Mouse (Mus musculus): ENCODE results near the gene Pcdh11x. TPM values are rescaled to one million over a fixed set of nuclear protein-coding genes. Genes with fewer than 3 reads are reported as not detected.
"Not testable (repeated sequence)": the region's sequence is repeated elsewhere in the genome, so short reads cannot be mapped to it uniquely, and the experiment has no call there.

Pcdh11x gene
- not detected in 2 replicates for polyA plus RNA-seq (2012; rRNA removed)

DNA sequence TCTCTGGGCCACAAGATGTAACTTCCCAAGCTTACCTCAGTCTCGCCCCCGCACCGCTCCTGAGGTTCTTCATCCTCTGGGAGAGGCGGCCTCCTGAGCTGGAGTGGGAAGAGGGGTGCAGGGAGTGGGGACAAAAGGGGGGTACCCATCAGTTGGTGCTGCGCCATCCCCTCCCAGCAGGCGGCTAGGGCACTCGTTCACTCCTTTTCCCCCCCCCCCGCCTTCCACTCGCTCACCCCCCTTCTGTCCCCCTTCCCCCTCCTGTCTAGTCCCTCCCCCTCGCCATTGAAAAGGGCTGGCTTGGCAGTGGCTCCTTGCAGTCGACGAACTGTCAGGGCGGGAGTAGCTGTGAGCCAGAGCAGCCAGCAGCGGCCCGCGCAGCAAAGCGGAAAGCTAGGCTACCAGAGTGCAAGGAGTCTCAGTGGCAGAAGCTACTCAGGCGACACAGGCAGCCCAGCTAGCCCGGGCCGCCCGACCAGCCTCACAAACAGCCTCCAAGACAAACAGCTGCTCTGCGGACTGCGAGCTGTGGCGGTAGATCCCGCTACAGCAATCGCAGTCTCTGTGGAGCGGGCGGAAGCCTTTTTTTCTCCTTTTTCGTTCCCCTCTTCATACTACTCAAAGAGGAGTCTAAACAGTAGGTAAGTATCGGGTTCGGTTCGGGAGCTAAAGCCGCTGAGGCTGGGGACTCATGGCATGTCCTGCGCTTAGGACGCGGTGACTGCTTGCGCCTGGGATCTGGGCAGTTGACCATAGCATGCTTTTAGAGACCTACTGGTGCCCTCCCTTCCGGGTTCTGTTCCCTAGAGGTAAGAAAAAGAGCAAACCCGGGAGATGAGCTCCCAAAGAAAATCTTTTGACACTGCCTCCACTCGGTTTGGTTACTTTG is at the start of gene Pcdh11x:
Gene Pcdh11x, plus strand, starts transcription at position 249 of the 889 bp plus-strand sequence.
- 12% methylated on average over 37 of the region's 40 CpGs for WGBS
- no peak for DNase-seq (ENCODE audit: low read depth, low spot score)

DNA sequence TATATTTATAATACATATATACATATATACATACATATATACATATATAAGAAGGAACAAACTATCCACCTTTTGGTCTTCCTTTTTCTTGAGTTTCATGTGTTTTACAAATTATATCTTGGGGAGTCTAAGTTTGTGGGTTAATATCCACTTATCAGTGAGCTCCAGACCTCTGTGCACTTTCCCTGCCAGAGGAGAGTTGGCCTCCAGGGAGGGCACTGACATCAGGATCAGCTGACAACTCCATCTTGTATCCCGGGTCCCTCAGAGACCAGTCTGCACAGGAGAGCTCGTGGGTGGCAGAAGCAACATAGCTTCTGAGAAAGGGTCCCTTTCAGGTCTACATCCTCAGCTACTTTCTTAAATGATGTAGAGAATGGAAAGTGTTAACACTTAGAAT is 30.0 kb upstream of the Pcdh11x start:
- DNase-seq (ENCODE audit: low read depth, low spot score), result no peak
- WGBS, result 68% methylated on average over 2 of the region's 2 CpGs

DNA sequence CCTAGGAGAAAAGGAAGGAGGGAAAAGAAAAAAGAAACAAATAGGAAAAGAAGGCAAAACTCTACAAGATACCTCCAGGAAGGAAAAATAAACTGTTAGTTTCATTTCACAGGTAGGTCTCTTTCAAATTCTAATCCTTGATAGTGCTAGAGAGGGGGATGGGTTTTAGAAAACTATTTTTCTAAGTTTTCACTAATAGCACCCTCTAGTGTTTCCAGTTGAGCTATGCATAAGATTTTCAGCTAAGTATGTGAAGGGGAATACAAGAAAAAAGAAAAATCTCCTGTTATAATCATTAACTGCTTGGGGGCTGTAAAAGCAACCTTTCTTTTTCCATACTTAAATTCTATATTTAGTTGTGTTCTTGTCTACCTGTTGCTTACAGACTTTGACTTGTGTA is 4.5 kb upstream of the Pcdh11x start:
- DNase-seq (ENCODE audit: low read depth, low spot score), result no peak

DNA sequence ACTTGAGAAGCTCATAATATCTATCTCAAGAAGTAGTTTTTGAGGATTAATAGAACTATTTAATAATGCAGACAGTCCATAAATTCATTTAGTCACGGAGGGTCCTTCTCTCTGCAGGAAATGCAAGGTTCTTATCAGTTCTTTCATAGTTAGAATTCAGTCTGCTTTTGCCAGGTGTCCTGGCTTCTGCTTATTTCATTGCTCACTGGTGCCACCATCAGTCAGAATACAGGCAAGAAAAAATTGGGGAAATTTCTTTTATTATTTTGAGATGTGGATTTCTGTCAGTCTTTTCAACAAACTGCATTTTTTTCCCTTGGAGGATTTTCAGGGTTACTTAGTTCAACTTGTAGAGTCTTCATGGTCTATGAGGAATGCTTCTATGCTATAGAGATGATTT is 2.6 kb upstream of the Pcdh11x start:
- WGBS, result 11% methylated on average over 1 of the region's 1 CpGs
- DNase-seq (ENCODE audit: low read depth, low spot score), result no peak

DNA sequence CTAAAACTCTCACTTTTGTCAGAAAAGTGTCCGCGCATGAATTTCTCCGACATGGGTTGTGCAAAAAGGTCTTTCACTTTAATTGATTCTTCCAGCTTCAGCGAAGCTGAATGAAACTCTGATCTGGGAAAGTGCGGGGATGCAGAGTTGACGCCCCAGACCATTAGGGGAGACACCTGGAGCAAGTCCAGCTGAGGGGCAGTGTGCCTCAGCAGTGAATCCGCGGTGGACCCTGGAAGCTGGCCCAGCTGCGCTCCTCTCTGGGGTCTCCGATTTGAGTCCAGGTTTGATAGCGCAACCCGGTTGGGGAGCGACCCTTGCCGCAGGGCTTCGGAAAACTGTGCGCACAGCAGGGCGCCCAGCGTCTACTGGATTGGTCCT is 831 bp downstream of the Pcdh11x start:
- no peak for DNase-seq (ENCODE audit: low read depth, low spot score)
- WGBS, result 13% methylated on average over 18 of the region's 18 CpGs

DNA sequence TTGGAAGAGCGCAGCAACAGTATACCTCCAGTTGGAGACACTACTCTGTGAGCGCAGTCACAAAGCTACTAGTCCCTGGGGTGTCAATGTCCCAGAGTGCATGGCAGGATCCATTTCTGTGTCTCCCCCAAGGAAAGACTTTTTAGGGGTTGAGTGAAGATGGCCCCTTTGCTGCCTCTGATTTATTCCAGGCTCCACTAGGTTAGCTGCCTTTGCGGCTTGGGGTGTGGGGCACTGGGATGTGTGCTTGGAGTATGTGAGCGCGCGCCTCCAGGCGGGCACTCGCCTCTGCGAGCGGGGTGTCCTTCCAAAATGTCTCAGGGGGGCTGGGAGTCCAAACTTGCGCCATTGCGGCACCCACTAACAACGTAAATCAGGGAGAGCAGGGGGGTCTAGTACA is 1.6 kb downstream of the Pcdh11x start:
- 11% methylated on average over 13 of the region's 13 CpGs for WGBS
- no peak for DNase-seq (ENCODE audit: low read depth, low spot score)

DNA sequence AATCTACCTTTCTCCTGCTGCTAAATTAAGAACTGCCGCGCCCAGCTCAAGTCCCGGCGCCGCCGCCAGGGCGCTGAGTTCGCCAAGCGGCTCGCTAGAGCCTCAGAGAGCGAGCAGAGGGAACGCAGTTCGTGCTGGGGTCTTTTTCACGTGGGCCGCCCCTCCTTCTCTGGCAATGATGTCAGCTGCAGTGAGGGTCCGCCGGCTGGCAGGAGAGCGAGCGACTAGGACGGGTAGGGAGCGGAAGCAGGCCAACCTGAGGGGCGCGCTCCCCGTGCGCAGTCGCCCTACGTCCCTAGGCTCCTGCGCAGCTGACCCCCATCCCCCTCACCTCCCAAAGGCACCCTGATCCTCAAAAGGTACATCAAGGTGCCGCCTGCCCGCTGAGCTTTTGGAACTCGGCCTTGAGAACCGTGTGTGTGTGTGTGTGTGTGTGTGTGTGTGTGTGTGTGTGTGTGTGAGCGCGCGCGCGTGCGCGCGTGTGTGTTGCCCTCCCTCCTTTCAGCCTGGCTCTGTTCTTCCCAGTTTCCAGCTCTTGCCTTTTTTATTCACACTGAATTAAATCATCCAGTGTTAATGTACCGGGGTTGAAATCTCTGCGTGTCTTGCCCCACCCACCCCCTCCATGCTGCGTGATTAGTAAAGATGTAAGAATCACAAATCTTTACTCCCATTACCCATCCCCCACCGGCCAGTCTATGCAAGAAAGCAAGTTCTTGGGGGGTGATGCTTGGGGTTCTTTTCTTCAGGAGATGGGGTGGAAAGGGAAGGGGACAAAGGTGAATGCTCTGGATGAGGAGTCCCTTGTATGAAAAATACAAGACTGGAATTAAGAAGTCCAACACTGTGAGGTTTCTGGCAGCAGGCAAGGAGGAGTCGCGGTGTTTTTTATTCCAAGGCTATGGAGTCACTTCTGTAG is 3.0 kb downstream of the Pcdh11x start:
- WGBS, result 6% methylated on average over 32 of the region's 46 CpGs
- DNase-seq (ENCODE audit: low read depth, low spot score), result no peak

DNA sequence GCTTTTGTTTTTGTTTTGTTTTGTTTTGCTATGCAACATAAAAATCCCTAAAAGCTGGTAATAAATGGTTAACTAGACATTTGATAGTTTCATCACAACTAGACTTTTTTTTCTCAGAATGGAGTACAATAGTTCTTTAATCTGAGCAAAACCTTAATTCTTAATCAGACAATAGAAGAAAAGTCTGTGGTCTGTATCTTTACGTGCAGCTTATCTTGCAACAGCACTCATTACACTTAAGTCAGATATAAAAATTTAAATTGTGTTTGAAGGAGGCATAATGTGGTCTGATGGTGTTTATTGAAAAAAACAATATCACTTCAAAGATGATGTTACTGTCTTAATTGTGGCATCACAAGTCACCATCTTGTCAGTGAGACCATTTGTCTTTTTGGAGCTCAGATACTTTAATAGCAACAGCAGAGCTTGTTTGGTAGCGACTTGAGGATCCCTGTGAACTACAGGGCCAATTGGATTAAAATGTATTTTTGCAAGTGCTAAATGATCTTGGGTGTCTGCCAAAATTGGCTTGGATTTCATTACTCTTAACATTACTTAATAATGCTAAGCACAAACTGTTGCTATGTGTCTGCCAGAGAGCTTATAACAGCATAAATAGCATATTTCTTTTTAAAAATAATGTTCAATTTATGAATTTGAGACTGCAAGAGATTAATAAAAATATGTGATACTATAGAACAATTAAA is 11.6 kb downstream of the Pcdh11x start:
- WGBS, result 73% methylated on average over 2 of the region's 2 CpGs

DNA sequence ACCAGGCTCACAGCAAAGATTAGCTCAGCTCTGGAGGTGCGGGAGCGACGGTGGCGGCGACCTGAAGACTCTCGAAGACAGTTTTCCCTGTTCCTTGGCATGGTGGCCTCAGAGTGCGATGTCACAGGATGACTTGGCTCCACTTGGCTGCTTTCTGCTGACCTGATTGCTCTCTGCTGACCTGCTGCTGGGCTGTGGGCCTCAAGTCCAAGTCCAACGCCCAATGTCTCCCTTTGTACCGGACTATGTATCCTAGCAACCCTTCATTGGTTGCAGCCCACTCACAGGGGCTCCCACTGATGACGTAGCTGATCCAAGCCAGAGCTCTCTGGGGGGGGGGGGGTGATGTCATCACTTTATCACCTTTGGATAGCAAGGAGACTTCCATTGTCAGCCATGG is 22.9 kb downstream of the Pcdh11x start, which contains the start of gene H2afb3:
Gene H2afb3, minus strand, starts transcription at position 101 of the 400 bp plus-strand sequence.
- WGBS, result 86% methylated on average over 9 of the region's 10 CpGs
- DNase-seq (ENCODE audit: low read depth, low spot score), result not testable (repeated sequence)

More for the DNA sequence above, 11.6 kb downstream of the Pcdh11x start:
- DNase-seq (ENCODE audit: low read depth, low spot score), result no peak

DNA sequence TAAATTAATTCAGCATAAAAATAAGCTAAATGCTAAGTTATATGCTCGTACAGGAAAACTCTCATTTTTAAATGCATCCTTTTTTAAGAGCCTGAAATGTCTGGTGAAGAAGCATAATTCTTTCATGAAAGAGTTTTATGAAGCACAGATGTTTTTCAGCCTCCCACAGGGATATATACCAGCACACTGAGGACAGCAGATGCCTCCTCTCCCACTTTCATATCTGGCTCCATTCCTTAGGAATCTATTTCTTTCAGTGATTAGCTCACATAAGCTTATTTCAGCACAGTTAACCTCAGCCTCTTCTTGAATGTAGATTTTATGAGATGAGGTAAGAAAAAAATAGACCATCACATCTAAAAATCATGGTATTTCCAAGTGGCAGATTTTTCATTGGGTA is 176.2 kb downstream of the Pcdh11x start:
- WGBS, result 70% methylated on average over 1 of the region's 1 CpGs
- DNase-seq (ENCODE audit: low read depth, low spot score), result no peak

DNA sequence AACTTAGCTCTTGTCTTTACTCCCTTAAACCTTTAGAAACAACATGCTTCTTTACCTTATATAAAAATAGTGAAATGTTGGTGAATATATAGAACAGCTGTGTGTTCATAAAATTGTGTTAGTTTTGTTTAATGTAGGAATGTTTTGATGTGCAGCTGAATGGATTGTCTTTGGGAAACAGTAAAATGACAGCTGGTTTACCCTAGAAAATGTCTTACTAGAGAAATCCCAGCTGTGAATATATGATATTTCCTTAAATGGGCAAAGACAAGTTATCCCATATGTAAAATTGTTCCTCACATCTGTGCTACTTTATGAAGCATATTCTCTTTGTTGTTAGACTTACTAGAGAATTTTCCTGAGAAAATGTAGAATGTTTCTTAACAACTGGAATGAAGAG is 196.4 kb downstream of the Pcdh11x start:
- no peak for DNase-seq (ENCODE audit: low read depth, low spot score)

DNA sequence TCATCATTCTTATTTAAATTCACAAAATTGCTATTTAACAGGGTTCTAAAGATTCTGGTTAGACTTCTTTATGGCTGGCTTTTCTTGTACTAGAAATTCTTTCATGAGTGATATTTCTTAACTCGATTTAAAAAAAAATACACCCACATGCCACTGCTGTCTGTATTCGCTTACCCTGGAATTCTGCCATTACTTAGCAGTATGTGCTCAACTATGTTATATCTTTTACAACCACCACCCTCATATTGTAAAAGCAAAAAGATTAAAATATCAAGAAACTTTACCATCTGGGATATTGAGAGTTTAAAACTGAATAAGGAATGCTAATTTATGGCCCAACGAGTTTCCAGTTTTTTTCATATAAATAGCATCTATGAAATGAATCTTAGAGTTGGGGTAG is 234.9 kb downstream of the Pcdh11x start:
- WGBS, result 80% methylated on average over 3 of the region's 3 CpGs

DNA sequence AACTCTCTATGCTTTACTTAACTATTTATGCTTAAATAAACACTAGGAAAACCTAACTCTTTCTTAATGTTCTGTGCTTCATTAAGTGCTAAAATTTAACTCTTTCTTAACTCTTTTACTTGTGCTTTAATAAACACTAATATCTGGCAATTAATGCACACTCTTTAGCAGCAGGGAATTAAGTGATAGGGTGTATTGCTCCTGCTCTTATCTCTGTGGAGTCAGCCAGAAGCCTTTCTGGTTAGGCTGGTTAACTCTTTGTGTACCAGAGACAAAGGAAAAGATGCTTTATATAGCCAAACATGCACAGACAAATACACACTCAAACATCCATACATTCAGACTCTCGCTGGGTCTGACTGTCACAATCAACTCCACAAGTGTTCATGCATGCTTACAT is 309.2 kb downstream of the Pcdh11x start:
- DNase-seq (ENCODE audit: low read depth, low spot score), result no peak
- WGBS, result 75% methylated on average over 1 of the region's 1 CpGs

More for the DNA sequence above, 234.9 kb downstream of the Pcdh11x start:
- DNase-seq (ENCODE audit: low read depth, low spot score), result no peak

DNA sequence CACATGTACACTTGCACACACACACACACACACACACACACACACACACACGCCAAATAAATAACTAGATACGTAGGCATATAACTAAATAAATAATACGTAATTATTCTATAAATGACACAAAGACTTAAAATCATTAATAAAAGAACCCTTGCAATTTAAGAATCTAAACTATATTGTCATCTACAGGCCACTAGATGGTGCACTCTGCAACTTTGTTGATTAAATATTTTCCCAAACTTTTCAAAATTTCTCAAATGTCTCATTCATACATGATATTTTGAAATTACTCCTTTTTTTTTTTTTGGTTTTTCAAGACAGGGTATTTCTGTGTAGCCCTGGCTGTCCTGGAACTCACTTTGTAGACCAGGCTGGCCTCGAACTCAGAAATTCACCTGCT is 328.4 kb downstream of the Pcdh11x start:
- WGBS, result 52% methylated on average over 4 of the region's 4 CpGs
- no peak for DNase-seq (ENCODE audit: low read depth, low spot score)

DNA sequence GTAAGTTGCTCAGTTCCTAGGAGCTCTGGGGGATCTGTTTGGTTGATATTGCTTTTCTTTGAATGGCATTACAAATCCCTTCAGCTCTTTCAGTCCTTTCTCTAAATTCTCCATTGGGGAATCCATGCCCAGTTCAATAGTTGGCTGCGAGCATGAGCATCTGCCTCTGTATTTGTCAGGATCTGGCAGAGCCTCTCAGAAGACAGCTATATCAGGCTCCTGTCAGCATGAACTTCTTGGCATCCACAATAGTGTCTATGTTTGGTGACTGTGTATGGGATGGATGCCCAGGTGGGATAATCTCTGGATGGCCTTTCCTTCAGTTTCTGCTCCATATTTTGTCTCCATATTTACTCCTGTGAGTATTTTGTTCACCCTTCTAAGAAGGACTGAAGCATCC is 380.2 kb downstream of the Pcdh11x start:
- WGBS, result 95% methylated on average over 1 of the region's 1 CpGs
- DNase-seq (ENCODE audit: low read depth, low spot score), result not testable (repeated sequence)

DNA sequence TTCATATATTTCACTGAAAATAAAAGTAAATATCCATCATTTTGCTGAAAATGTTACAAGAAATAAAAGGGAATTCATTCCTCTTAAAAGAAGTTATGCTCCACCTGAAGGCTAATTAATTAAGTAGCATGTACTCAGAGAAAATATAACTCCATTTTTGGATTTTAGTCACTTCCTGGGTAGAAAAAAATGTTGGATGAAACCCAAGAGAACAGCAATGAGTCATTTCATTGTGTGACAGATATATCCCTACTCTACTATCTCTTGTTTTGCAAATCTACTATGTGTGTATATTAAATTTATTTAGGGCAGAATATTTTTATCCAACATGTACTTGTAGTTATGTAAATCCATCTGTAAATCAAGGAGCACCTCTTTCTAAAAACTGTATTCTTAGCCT is 444.1 kb downstream of the Pcdh11x start:
- no peak for DNase-seq (ENCODE audit: low read depth, low spot score)

DNA sequence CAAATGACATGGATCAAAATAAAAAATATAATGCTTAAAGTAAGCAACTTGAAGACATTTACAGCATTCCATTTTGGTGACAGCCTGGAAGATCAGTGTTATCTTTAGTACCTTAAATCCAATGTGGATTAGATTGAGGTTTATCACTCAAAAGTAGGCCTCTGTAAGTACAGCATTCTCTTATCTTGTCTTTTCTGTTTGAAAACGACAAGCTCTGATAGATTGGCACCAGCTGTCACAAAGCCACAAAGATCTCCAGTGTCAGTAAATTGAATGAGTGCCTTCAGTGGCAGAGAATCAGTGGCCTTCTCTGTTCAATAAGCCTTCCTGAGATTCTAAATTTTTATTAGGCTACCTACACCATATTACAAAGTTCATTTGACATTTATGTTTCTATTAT is 445.7 kb downstream of the Pcdh11x start:
- DNase-seq (ENCODE audit: low read depth, low spot score), result no peak
- 29% methylated on average over 1 of the region's 1 CpGs for WGBS

DNA sequence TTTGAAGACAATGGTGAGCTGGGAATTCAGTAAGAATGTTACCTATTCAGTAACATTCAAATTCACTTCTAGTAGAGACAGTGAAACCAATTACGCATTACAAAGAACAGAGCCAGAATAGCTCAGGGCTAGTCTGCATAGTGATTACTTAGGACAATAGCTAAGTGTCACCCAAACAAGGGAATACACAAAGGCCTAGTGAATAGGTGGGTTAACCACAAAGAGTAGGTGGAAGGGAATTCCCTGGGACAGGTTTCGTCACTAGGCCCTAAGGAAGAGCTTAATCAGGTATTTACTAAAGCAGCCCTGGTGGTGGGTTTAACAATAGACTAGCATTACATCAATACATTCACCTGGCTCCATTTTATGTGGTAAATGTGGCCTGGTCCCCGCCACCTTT is 654.5 kb downstream of the Pcdh11x start:
- no peak for DNase-seq (ENCODE audit: low read depth, low spot score)
- WGBS, result 91% methylated on average over 3 of the region's 3 CpGs
